Mouse (Mus musculus) frontal cortex, postnatal 25 days (tissue): ENCODE results near the gene Ank3.

Experiments used
- DNase-seq, 2 experiments: peaks; one replicate each; pipeline ENCODE4 v3.0.0; 2022; ENCODE audit warnings: low spot score in 2 of 2

The Ank3 gene

DNA sequence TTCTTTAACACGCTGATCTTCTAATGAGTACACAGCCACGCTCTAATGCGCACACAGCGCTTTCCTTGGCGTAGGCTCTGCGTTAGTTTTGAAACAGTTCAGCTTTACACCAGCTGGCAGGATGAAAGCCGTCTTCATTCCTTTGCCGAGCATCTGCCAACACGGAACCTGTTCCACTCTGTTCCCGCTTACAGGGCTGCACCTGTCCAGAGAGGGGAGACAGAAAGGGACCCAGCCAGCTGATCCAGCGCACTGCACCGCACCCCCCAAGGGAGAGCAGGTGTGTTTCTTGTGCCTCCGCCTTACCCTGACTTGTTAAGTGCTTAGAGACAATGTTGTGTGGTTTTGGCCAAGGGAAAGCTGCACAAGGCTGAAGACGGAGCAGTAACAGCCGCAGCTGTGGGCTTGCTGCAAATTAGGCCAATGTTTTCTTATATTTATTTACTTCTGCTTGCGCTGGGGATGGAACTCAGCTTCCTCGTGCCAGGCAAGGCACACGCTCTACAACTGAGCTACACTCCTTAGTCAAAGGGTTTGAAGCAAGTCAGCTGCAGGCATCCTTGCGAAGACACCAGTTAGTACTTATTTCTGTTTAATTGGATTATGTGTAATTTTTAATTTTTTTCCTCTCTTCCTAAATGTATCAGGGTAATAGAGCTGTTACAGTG lies 661.6 kb downstream of the Ank3 start:
- peak in 1 of 2 experiments; percentile 20 for DNase-seq

DNA sequence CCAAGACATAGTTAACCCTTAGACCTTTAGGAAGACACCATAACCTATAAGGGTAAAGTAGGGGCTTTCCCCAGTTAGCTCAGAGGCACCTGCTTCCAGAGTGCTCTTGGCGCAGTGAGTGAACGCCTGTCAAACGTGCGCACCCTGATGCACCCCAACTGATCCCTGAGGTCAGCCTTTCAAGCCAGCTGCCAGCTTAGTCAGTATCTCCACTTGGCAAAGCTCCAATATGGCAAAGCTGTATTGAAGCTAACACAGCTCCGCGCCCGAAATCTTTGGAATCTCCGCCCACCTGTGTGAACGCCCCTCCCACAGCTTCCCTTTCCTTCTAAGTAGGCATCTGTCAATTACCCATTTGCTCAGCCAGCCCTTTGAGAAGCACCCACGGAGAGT lies 662.1 kb downstream of the Ank3 start:
- DNase-seq, result no peak

DNA sequence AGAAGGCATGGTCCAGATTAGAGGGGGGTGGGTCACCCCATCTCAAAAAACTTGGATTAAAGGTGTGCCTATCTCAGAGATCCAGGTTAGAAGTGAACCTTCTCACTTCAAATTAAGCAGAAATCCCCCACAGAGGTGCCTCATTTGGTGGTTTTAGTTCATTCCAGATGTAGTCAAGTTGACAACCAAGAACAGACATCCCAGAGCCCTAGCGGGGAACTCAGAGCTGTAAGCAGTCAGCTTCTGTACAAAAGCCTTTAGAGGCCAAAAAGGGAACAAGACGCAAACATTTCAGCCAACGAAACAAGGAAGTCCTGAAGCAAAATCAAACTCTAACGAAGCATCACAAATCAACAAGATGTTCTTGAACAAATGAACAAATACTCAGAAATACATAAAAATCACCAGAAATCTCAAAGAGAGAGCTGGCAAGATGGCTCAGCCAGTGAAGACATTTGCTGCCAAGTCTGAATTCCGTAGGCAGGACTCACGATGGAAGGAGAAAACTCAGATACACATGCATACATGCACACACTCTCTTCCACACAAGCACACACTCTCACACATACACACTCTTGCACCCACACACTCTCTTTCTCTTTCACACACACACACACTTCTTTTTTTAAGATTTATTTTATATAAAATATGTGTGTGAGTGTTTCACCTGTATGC lies 665.4 kb downstream of the Ank3 start:
- DNase-seq, result no peak

DNA sequence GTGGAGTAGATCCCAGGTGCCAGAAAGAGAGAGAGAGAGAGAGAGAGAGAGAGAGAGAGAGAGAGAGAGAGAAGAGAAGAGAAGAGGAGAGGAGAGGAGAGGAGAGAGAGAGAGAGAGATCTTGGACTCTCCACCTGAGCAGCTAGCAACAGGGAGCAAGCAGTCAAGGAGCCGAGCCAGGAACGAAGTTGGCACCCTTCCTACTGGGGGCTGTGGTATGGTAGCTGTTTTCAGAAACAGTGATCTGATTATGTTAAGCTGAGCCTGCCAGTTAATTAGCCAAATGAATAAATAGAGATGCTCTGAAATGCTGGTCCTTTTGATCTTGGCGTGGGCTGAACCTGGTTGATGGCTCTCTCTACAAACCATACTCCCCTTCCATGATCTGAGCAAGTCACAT lies 666.6 kb downstream of the Ank3 start:
- no peak for DNase-seq

DNA sequence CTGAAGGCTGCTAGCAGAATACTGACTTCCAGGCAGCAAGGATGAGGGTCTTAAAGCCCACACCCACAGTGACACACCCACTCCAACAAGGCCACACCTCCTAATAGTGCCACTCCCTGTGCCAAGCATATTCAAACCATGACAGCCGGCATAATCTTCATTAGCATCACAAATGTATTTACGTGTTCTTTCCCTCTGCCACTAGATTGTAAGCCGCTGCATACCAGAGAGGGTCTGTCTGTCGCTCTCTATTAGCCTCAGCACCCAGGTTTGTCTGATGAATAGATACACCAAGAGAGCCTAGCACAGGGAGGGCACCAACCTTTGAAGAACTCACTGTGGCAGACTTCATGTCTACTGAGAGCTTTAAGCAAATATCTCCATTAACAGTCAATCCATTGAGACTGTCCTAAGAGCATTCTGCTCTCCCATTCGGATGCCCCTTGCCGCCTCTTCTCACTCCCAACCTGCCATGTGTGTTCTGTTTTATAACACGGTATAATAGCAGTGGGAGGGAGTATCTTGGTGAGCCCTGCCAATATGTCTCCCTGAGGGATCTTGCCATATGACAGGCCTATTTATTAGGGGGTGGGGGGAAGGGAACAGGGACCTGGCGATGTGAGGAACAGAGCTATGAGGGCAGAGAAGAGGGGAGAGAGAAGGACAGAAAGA lies 668.1 kb downstream of the Ank3 start:
- no peak for DNase-seq

DNA sequence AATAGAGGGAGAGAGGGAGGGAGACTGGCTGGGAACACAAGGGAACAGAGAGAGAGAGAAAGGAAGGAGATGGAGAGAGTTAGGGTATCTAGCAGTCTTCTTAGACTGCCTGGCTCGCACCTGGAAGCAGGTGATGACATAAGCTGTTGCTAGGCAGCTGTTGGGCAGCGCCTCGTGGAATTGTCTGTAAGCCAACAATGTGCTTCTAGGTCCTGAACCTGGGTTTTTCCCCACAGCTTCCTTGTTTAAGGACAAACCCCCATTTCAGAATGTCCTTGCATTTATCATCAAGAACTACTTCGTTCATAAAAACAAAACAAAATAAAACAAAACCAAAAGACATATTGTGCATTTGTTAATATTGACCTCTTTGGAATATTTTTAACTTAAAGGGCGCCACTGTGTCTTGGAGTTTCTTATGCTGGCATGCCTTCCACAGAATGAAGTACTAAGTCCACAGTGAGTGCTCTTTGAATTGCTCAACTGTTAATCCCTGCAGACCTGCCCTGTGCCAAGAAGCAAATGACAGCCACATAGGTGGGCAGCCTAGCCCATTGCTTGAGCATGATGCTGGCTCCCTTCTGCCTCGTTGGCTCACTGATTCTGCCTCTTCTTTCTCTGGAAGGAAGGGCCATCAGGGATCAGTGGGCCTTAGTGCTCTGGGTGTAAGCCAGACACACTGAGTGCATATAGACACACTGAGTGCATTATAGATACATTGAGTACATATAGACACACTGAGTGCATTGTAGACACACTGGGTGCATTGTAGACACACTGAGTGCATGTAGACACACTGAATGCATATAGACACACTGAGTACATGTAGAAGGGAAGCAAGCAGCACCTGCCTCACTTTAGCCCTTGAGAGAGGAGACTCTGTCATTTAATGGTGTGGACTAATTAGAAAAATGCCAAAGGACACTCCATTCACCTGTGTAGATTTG lies 668.9 kb downstream of the Ank3 start:
- no peak for DNase-seq

DNA sequence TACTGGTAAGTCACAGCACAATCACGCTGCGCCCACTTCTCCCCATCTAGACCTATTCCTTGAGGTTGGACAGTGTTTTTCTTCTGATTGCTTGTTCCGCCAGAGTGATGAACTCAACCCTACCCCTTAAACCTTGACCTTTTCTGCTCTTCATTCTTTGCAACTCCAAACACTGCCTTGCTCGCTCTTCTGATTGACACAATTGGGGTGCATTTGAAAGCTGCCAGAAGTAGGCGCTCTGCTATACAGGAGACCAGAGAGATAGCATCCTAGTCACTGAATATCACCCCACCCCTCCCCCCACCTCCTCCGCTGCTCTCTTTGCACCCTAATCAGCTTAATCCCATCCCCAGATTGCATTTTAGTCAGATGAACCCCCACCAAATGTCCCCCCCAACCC lies 670.7 kb downstream of the Ank3 start:
- no peak for DNase-seq

DNA sequence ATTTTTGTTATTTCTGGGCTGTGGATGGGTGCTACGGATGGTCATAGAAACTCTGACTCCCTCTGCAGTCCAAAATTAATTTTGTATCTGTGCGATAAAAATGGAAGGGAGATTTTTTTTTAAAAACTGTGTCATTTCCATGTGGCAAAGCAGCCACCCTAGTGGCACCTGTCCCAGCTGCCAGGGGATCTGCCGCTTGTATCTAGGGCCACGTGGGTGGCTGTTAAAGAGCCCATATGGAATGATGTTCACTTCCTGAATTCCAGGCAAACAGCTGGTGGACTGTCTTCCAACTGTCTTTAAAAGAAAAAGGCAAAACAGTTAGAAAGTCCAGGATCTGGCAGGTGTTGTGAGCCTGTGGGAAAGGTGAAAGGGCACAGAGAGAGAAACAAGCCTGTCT lies 672.8 kb downstream of the Ank3 start:
- peak in 1 of 2 experiments; percentile 34 for DNase-seq
